Mouse (Mus musculus) forebrain, postnatal 0 days (tissue): ENCODE results near the gene Naa25. TPM values are rescaled to one million over a fixed set of nuclear protein-coding genes. Genes with fewer than 3 reads are reported as not detected.

Experiments
- ATAC-seq: fragments of 200-750 bp; cut with Nextera tagmentation; 2 replicates; pipeline ENCODE4 v1.8.0; 2017; ENCODE audit warnings: mild to moderate bottlenecking, moderate library complexity
- DNase-seq: peaks from one replicate; pipeline ENCODE4 v3.0.0-alpha.2; 2015
- H3K27ac ChIP-seq: fragments of 300-500 bp; sonication (generic); 2 replicates; pipeline ENCODE4 v1.5.1; 2014; ENCODE audit warnings: low read depth, mild to moderate bottlenecking, antibody characterized with exemption, low read length, moderate library complexity, mixed read lengths
- H3K27me3 ChIP-seq: fragments of 300-500 bp; sonication (generic); 2 replicates; pipeline ENCODE4 v1.6.1; 2014; ENCODE audit warnings: mild to moderate bottlenecking, low read length, mixed read lengths; ENCODE audit not compliant: insufficient read depth
- H3K36me3 ChIP-seq: fragments of 300-500 bp; sonication (generic); 2 replicates; pipeline ENCODE4 v1.6.1; 2014; ENCODE audit warnings: mild to moderate bottlenecking, moderate library complexity; ENCODE audit not compliant: insufficient read depth
- H3K4me1 ChIP-seq: fragments of 300-500 bp; sonication (generic); 2 replicates; pipeline ENCODE4 v1.6.1; 2014; ENCODE audit warnings: antibody characterized with exemption; ENCODE audit not compliant: insufficient read depth
- H3K4me2 ChIP-seq: fragments of 300-500 bp; sonication (generic); 2 replicates; pipeline ENCODE4 v1.6.1; 2014; ENCODE audit warnings: low read depth, mild to moderate bottlenecking, moderate library complexity
- H3K4me3 ChIP-seq: fragments of 300-500 bp; sonication (generic); 2 replicates; pipeline ENCODE4 v1.5.1; 2014; ENCODE audit warnings: low read depth, low read length, mixed read lengths
- H3K9ac ChIP-seq: fragments of 300-500 bp; sonication (generic); 2 replicates; pipeline ENCODE4 v1.6.1; 2014; ENCODE audit warnings: mild to moderate bottlenecking
- H3K9me3 ChIP-seq: fragments of 300-500 bp; sonication (generic); 2 replicates; pipeline ENCODE4 v1.6.1; 2016; ENCODE audit warnings: low read length
- CTCF ChIP-seq: sonication (generic); IDR thresholded peaks from 2 replicates; pipeline ENCODE4 v1.5.1; 2016; ENCODE audit warnings: antibody characterized with exemption, control low read depth, low read depth
- WGBS: fragments of 180-500 bp; shearing (Covaris S2); extraction: QIAGEN DNeasy Blood & Tissue Kit; methylation state at CpG from one replicate; pipeline ENCODE4 v1.1.7; 2014; 5-methylcytosine and 5-hydroxymethylcytosine counted together
- polyA plus RNA-seq: library from polyadenylated mRNA; unstranded; fragments of >200 nt; fragmentation: Nextera tagmentation; extraction: Ambion mirVana; gene quantifications from 2 replicates; pipeline ENCODE4 v1.2.1, GENCODE M21; 2015
- total RNA-seq: library from RNA; depleted of rRNA; stranded (reverse); fragments of >200 nt; gene quantifications from 2 replicates; pipeline ENCODE4 v1.2.3, GENCODE M21; 2014

Naa25 gene
- total and polyA plus RNA-seq, 2 experiments from 2014 or later = 44.1 to 45.9 TPM

GRCm38 (mm10) chr5:121461339-121462170, 63.8 kb downstream of the Naa25 start:
- no peaks in the 10 kb centered on the region for H3K9me3 ChIP-seq
- H3K9ac ChIP-seq = no peak overlapping the region
- DNase-seq (no peak), ATAC-seq (no peak)
- H3K4me2 ChIP-seq = no peak overlapping the region
- no peak overlapping the region for H3K27ac ChIP-seq
- WGBS = 62% methylated on average over 4 of the region's 4 CpGs
- no peaks in the 10 kb centered on the region for H3K27me3 ChIP-seq
- no peak overlapping the region for H3K4me3 ChIP-seq
- no peaks in the 10 kb centered on the region for H3K36me3 ChIP-seq
- TF ChIP-seq CTCF = no peak
- no peaks in the 10 kb centered on the region for H3K4me1 ChIP-seq

- Histone ChIP-seq H3K4me3 (no peak overlapping the region), H3K4me2 (no peak overlapping the region), H3K27me3 (no peaks in the 10 kb centered on the region), H3K4me1 (no peaks in the 10 kb centered on the region), H3K27ac (no peak overlapping the region), H3K9me3 (no peaks in the 10 kb centered on the region), H3K9ac (no peak overlapping the region), H3K36me3 (no peaks in the 10 kb centered on the region)
- TF ChIP-seq CTCF = no peak
- 43% methylated on average over 1 of the region's 1 CpGs for WGBS
- no peak for ATAC-seq
- no peak for DNase-seq
These were observed 64.4 kb downstream of the Naa25 start for GRCm38 (mm10) chr5:121462171-121462502.

GRCm38 (mm10) chr5:121462967-121463366, 65.2 kb downstream of the Naa25 start:
- no peak for ATAC-seq
- no peak for TF ChIP-seq CTCF

GRCm38 (mm10) chr5:121463601-121464250, 66.0 kb downstream of the Naa25 start:
- TF ChIP-seq CTCF = no peak
- 78% methylated on average over 5 of the region's 5 CpGs for WGBS
- H3K9me3 ChIP-seq = no peaks in the 10 kb centered on the region
- no peak overlapping the region for H3K4me2 ChIP-seq
- H3K36me3 ChIP-seq = no peaks in the 10 kb centered on the region
- H3K4me1 ChIP-seq = no peaks in the 10 kb centered on the region
- no peak overlapping the region for H3K4me3 ChIP-seq
- H3K27me3 ChIP-seq = no peaks in the 10 kb centered on the region
- DNase-seq = no peak
- ATAC-seq = no peak
- no peak overlapping the region for H3K27ac ChIP-seq
- H3K9ac ChIP-seq = no peak overlapping the region

More at GRCm38 (mm10) chr5:121462967-121463366, 65.2 kb downstream of the Naa25 start:
- H3K4me2 ChIP-seq = no peak overlapping the region
- H3K9ac ChIP-seq = no peak overlapping the region
- no peak overlapping the region for H3K4me3 ChIP-seq
- H3K4me1 ChIP-seq = no peaks in the 10 kb centered on the region
- no peaks in the 10 kb centered on the region for H3K27me3 ChIP-seq
- WGBS = 66% methylated on average over 5 of the region's 5 CpGs
- no peaks in the 10 kb centered on the region for H3K36me3 ChIP-seq
- H3K27ac ChIP-seq = no peak overlapping the region
- DNase-seq = no peak
- no peaks in the 10 kb centered on the region for H3K9me3 ChIP-seq

GRCm38 (mm10) chr5:121469566-121469965, 71.8 kb downstream of the Naa25 start:
- Histone ChIP-seq H3K4me3 (no peak overlapping the region), H3K36me3 (no peaks in the 10 kb centered on the region), H3K9ac (no peak overlapping the region), H3K27ac (no peak overlapping the region), H3K4me2 (no peak overlapping the region), H3K4me1 (no peaks in the 10 kb centered on the region), H3K9me3 (no peaks in the 10 kb centered on the region), H3K27me3 (no peaks in the 10 kb centered on the region)
- TF ChIP-seq CTCF = no peak
- DNase-seq = no peak
- no peak for ATAC-seq
- WGBS = 55% methylated on average over 3 of the region's 3 CpGs

GRCm38 (mm10) chr5:121472411-121472810, 74.7 kb downstream of the Naa25 start:
- no peak overlapping the region for H3K4me2 ChIP-seq
- H3K4me3 ChIP-seq = no peak overlapping the region
- TF ChIP-seq CTCF = no peak
- no peaks in the 10 kb centered on the region for H3K36me3 ChIP-seq
- H3K9me3 ChIP-seq = no peaks in the 10 kb centered on the region
- WGBS = 84% methylated on average over 2 of the region's 2 CpGs
- no peaks in the 10 kb centered on the region for H3K27me3 ChIP-seq
- H3K4me1 ChIP-seq = no peaks in the 10 kb centered on the region
- H3K9ac ChIP-seq = no peak overlapping the region
- ATAC-seq (no peak), DNase-seq (no peak)
- no peak overlapping the region for H3K27ac ChIP-seq

- no peak overlapping the region for H3K27ac ChIP-seq
- TF ChIP-seq CTCF = no peak
- H3K9me3 ChIP-seq = no peaks in the 10 kb centered on the region
- H3K4me3 ChIP-seq = no peak overlapping the region
- DNase-seq (no peak), ATAC-seq (no peak)
- no peaks in the 10 kb centered on the region for H3K36me3 ChIP-seq
- no peaks in the 10 kb centered on the region for H3K4me1 ChIP-seq
- no peak overlapping the region for H3K9ac ChIP-seq
- whole genome bisulfite sequencing = 66% methylated on average over 7 of the region's 7 CpGs
- H3K27me3 ChIP-seq = no peaks in the 10 kb centered on the region
- no peak overlapping the region for H3K4me2 ChIP-seq
These were observed 76.9 kb downstream of the Naa25 start for GRCm38 (mm10) chr5:121474610-121475009.
